Comparison of ENCODE assay signal across 8 mouse cellular contexts in the genomic region with DNA sequence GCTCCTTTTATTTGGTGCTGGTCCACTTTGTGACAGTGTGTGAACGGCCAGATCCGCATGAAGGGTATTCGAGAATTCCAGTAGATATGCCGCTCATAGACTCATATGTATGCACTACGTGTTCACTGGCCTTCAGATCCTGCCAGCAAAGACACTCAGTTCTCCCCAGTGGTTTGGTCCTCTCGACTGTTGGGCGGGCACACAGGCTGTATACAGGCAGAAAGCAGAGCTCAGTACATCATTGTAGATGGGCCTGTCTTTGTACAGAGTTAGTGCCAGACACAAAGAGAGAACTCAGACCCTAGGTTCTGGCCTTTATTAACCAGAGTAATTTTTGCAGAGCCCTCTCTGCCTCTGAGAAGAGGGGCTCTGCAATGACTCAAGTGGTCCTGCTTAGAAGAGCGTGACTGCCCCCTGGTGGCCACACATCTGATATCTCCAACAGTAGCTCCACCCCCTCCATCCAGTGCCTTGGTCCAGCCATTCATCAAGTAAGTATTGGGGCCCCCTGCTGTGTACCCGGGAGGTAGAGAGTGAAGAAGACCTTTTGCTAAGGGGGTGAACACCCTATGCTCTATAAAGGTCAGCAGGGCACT. TPM values are rescaled to one million over a fixed set of nuclear protein-coding genes. Genes with fewer than 3 reads are reported as not detected.
A peak's percentile ranks its signal among the peaks of the same experiment; 100 is the strongest.
DNase-seq lines count a peak whose midpoint lies in the region; ATAC-seq and TF ChIP-seq lines count a peak whose summit lies in the region.

No protein-coding gene starts in this region.

- intact Hi-C loops in heart, postnatal 25 days (cut with DNase I), result loop anchor here (1.0 to 5.0 kb wide), 2 partner anchors 50 to 189 kb away; no protein-coding TSS in a partner anchor

- WGBS in forebrain, embryonic 15.5 days, result 31% methylated on average over 9 of the region's 9 CpGs

- peak overlapping the region in 1 of 2 experiments; percentile 45; a peak in 3 of 4 replicates for H3K4me3 ChIP-seq in ES-E14 (ENCODE audit: insufficient read depth in 1 of 2, low read depth in 1 of 2, low read length in 2 of 2, poor library complexity in 1 of 2, severe bottlenecking in 1 of 2)
- H3K4me3 ChIP-seq in forebrain, embryonic 15.5 days, result no peak overlapping the region

- H3K4me1 ChIP-seq in ES-E14 (ENCODE audit: control insufficient read depth in 2 of 2, insufficient read depth in 2 of 2, low read length in 2 of 2, poor library complexity in 1 of 2), result peaks cover 3 to 15% of the 10 kb centered on the region in 2 experiments; a peak in 2 of 4 replicates
- H3K4me1 ChIP-seq in forebrain, embryonic 15.5 days, result peaks cover 11% of the 10 kb centered on the region

- H3K27me3 ChIP-seq in forebrain, embryonic 15.5 days, result no peaks in the 10 kb centered on the region

- in situ Hi-C loops in ES-E14 (cut with MboI; ENCODE audit: low sequenced_read_pairs in 2 of 2, unreplicated experiment in 2 of 2), result loop anchor here (5.0 to 25.0 kb wide), 2 partner anchors 180 to 190 kb away; a partner anchor contains a TSS

- H3K4me2 ChIP-seq in forebrain, embryonic 15.5 days (replicated peaks), result no peak overlapping the region

- peak; percentile 86 for ATAC-seq in forebrain, embryonic 15.5 days (replicated peaks)

- no peak overlapping the region; the same call in 1 of the 2 replicates for H3K9ac ChIP-seq in ES-E14 (ENCODE audit: insufficient read depth, low read depth, low read length, poor library complexity, severe bottlenecking)
- no peak overlapping the region for H3K9ac ChIP-seq in forebrain, embryonic 15.5 days (replicated peaks)

- no peak overlapping the region for H3K27ac ChIP-seq in ES-E14 (ENCODE audit: insufficient read depth, low read depth, low read length, poor library complexity, severe bottlenecking)
- peak overlapping the region; percentile 48 for H3K27ac ChIP-seq in forebrain, embryonic 15.5 days (replicated peaks)

- H3K36me3 ChIP-seq in ES-E14 (ENCODE audit: control insufficient read depth, insufficient read depth, low read length, poor library complexity, severe bottlenecking), result no peaks in the 10 kb centered on the region
- H3K36me3 ChIP-seq in forebrain, embryonic 15.5 days, result no peaks in the 10 kb centered on the region

- no peaks in the 10 kb centered on the region for H3K9me3 ChIP-seq in ES-E14 (ENCODE audit: control insufficient read depth, insufficient read depth, low read depth, low read length)
- H3K9me3 ChIP-seq in forebrain, embryonic 15.5 days, result no peaks in the 10 kb centered on the region

- DNase-seq in ES-E14 (ENCODE audit: low read depth, low spot score), result peak; percentile 96
- DNase-seq in cerebellum, adult 11 months, result peak; percentile 56
- DNase-seq in heart, postnatal 25 days (ENCODE audit: low spot score), result peak; percentile 57
- DNase-seq in layer of hippocampus, adult 18-20 months (ENCODE audit: low spot score in 2 of 2), result peak; percentile 53 to 91
- DNase-seq in lung, adult 18-20 months, result peak; percentile 72 to 75
- peak; percentile 46 for DNase-seq in ovary, postnatal 10 days (ENCODE audit: low spot score)
- DNase-seq in thymus, postnatal 0 days (ENCODE audit: low spot score), result peak; percentile 80

TF ChIP-seq in ES-E14, 5 proteins besides CTCF, POLR2A, EP300 and RAD21:
- TF ChIP-seq ZC3H11A (IDR thresholded peaks at IDR 0.05; ENCODE audit: borderline replicate concordance, low read depth, low read length), result peak; percentile 55; the same call in 1 of the 2 replicates
- TF ChIP-seq CHD2 (IDR thresholded peaks at IDR 0.05; ENCODE audit: low read depth, low read length), result no peak
- TF ChIP-seq MAFK (IDR thresholded peaks at IDR 0.05; ENCODE audit: insufficient read depth, low read depth, low read length), result no peak
- TF ChIP-seq HCFC1 (IDR thresholded peaks at IDR 0.05; ENCODE audit: borderline replicate concordance, insufficient read depth, low read length), result no peak

RNA-seq across cellular contexts. Expression of a gene that starts 30.3 kb away (rescaled TPM):
- total RNA-seq in ES-E14 (2012; rRNA removed), result 11.3 and 12.5 TPM in 2 replicates
- 31.4 and 36.6 TPM in 2 replicates for polyA plus RNA-seq in forebrain, embryonic 15.5 days (2015; fragmentation: Nextera tagmentation; extraction: Ambion mirVana)
- total RNA-seq in heart, postnatal 25 days (2021), result 10 to 100 TPM; 21.4 to 24.4 TPM
- 10 to 100 TPM; 50.9 to 53.4 TPM for total RNA-seq in layer of hippocampus, adult 18-20 months (2021)
- polyA plus RNA-seq in thymus, postnatal 0 days (2015; fragmentation: Nextera tagmentation; extraction: Ambion mirVana), result 8.0 and 8.1 TPM in 2 replicates

Comparison
In these comparisons a context has a peak if more than half of its experiments do, and no peak if none do; other contexts are left out.
1. DNase-seq: peak in every context shown above with its lines; median percentile 96 in ES-E14; 80 in thymus, postnatal 0 days; 74 in lung, adult 18-20 months; 72 in layer of hippocampus, adult 18-20 months; 57 in heart, postnatal 25 days; 56 in cerebellum, adult 11 months; 46 in ovary, postnatal 10 days.